Mouse (Mus musculus): ENCODE data around the gene Mpg. TPM values are rescaled to one million over a fixed set of nuclear protein-coding genes. Genes with fewer than 3 reads are reported as not detected.
A peak's percentile ranks its signal among the peaks of the same experiment; 100 is the strongest.

The Mpg gene
- polyA plus RNA-seq, 1 experiment, result 4.8 TPM

DNA sequence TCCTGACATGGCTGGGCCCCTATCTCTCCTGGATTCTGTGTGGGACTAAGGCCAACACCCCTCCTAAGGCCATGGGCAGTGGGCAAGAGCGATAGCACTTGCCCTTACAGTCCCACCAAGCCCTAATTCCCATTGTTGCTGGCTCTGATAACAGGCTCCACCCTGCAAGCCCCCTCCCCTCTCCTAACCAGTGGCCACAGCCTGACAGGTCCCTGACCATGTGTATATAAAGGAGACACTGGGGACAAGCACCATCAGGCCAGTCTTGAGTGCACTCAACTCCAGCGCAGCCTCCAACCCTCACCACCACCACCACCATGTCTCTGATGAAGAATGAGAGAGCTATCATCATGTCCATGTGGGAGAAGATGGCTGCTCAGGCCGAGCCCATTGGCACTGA, 50.0 kb downstream of the Mpg start, which contains the start of gene Hba-x:
Gene Hba-x (plus strand): TSS at position 54 of the 400 bp plus-strand sequence.
- Histone ChIP-seq H3K4me1 (ENCODE audit: control insufficient read depth) (peaks cover 88% of the 10 kb centered on the region), H3K36me3 (ENCODE audit: control insufficient read depth) (peaks cover 23% of the 10 kb centered on the region), H3K9me3 (ENCODE audit: control insufficient read depth, low read length) (no peaks in the 10 kb centered on the region; the same call in 1 of the 2 replicates), H3K27me3 (ENCODE audit: control insufficient read depth) (peaks cover 32% of the 10 kb centered on the region), H3K4me3 (replicated peaks) (no peak within 1 kb of the TSS)
- TF ChIP-seq TAL1 (IDR thresholded peaks at IDR 0.05; ENCODE audit: low read length), result no peak
- TF ChIP-seq GATA1 (IDR thresholded peaks at IDR 0.05; ENCODE audit: low read length), result no peak

DNA sequence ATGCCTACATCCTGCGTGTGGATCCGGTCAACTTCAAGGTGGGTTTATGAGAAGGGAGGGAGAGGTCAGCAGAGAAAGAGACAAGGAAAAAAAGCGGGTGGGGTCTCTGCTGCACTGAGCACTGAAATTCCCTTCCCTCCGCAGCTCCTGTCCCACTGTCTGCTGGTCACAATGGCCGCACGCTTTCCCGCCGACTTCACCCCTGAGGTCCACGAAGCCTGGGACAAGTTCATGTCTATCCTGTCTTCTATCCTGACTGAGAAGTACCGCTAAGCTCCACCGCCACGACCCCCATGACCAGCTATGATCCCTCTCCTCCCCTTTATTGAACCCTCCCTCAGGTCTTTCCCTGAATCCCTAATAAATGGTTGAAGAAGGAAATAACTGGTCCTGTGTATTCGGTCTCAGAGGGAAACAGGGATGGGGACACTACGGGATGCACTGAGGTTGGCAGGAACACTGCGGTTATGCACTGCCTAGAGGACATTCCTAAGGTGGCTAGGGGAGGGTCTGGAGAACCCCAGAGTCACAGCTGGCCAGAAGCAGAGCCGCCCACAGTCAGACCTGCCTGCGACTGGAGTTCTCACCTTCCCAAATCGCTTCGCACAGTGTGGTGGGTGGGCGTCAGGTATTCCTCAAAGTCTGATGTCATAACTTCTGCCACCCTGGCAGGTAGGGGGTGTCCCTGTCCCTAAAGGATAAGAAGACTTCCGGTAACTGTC, 51.6 kb downstream of the Mpg start:
- peaks cover 32% of the 10 kb centered on the region for H3K27me3 ChIP-seq (ENCODE audit: control insufficient read depth)
- H3K4me1 ChIP-seq (ENCODE audit: control insufficient read depth), result peaks cover 88% of the 10 kb centered on the region
- no peak for TF ChIP-seq GATA1 (IDR thresholded peaks at IDR 0.05; ENCODE audit: low read length)
- no peak for TF ChIP-seq TAL1 (IDR thresholded peaks at IDR 0.05; ENCODE audit: low read length)
- H3K36me3 ChIP-seq (ENCODE audit: control insufficient read depth), result peaks cover 23% of the 10 kb centered on the region
- H3K9me3 ChIP-seq (ENCODE audit: control insufficient read depth, low read length), result no peaks in the 10 kb centered on the region; the same call in 1 of the 2 replicates
- no peak overlapping the region for H3K4me3 ChIP-seq (replicated peaks)

DNA sequence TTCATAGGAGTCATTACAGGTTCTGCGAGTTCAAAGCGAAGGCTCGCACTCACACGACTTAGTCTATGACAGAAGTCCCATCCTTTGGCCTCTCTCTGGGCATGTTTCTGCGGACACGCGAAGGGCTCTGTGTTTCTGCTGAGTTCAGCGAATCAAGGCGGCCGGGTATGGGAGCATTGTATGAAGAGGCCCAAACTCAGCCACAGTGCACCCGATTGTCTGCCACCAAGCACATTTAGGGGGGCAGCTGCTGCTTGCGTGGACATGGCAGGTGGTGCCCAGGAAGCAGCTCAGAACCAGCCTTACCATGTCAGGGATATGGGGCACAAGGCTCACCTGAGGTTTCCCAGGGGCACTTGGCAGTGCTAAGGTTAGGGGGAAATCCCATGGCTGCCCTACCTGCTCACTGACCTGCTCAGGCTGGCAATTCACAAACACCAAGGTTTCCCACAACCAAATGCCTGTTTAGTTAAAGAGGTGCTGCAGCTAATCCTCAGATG, 52.2 kb downstream of the Mpg start:
- Histone ChIP-seq H3K4me3 (replicated peaks) (no peak overlapping the region), H3K4me1 (ENCODE audit: control insufficient read depth) (peaks cover 87% of the 10 kb centered on the region), H3K9me3 (ENCODE audit: control insufficient read depth, low read length) (no peaks in the 10 kb centered on the region; the same call in 1 of the 2 replicates), H3K36me3 (ENCODE audit: control insufficient read depth) (peaks cover 26% of the 10 kb centered on the region), H3K27me3 (ENCODE audit: control insufficient read depth) (peaks cover 32% of the 10 kb centered on the region)
- TF ChIP-seq GATA1 (IDR thresholded peaks at IDR 0.05; ENCODE audit: low read length), result no peak
- TF ChIP-seq TAL1 (IDR thresholded peaks at IDR 0.05; ENCODE audit: low read length), result no peak

DNA sequence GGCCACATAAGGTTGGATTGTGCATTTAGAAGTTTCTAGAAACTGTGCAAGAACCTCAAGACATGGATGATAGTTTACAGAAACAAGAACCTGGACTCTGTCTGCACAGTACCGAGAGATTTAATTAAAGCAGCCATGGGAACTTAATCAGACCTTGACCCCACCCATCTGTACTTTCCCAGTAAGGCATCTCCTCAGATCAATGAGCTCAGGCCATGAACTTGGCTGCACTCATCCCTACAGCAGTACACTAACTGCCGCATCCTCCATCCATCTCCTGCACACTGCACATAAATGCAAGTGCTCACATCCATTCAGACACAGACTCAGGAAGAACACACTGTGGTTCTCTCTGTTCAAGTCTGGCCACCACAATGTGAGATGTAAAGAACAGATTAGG, 54.3 kb downstream of the Mpg start:
- TF ChIP-seq TAL1 (IDR thresholded peaks at IDR 0.05; ENCODE audit: low read length), result no peak
- TF ChIP-seq GATA1 (IDR thresholded peaks at IDR 0.05; ENCODE audit: low read length), result no peak
- Histone ChIP-seq H3K4me3 (replicated peaks) (peak overlapping the region; percentile 2), H3K36me3 (ENCODE audit: control insufficient read depth) (peaks cover 32% of the 10 kb centered on the region), H3K27me3 (ENCODE audit: control insufficient read depth) (peaks cover 32% of the 10 kb centered on the region), H3K4me1 (ENCODE audit: control insufficient read depth) (peaks cover 71% of the 10 kb centered on the region), H3K9me3 (ENCODE audit: control insufficient read depth, low read length) (no peaks in the 10 kb centered on the region; the same call in 1 of the 2 replicates)

DNA sequence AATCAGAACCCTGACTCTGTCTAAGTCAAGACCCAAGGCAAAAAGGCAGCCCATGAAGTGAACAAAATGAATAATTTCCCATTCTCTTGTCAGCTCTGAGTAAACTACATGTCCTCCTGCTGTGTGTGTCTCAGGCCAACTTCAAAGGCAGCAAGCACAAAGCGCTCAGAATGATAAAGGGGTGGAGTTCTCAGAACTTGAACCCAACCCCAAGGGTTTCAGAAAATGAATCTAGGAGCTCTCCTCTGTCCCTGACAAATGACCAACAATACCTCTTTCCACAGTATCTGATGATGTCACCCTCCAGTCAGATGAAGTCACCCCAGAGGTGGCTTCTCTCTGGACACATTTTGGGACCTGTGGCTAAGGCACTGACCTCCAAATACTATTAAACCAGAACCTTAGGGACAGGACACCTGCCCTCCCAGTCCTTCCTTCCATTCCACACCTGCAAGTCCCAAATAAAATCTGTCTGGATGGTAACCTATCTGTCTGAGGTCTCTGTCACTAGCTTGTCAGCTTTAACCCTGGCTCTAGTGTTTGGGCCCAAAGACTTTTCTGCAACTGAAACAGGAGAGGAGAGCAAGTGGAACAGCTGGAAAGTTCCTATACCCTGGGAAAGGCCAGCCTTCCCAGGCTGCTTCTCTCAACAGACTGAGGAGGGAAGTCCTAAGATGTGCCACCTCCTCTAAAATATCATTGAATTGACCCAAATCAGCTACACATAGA, 55.3 kb downstream of the Mpg start:
- Histone ChIP-seq H3K4me3 (replicated peaks) (peak overlapping the region; percentile 22), H3K27me3 (ENCODE audit: control insufficient read depth) (peaks cover 28% of the 10 kb centered on the region), H3K9me3 (ENCODE audit: control insufficient read depth, low read length) (no peaks in the 10 kb centered on the region; the same call in 1 of the 2 replicates), H3K4me1 (ENCODE audit: control insufficient read depth) (peaks cover 65% of the 10 kb centered on the region), H3K36me3 (ENCODE audit: control insufficient read depth) (peaks cover 27% of the 10 kb centered on the region)
- TF ChIP-seq GATA1 (IDR thresholded peaks at IDR 0.05; ENCODE audit: low read length) (no peak), TAL1 (IDR thresholded peaks at IDR 0.05; ENCODE audit: low read length) (no peak)

Other genes with a start within 250 kb of the Mpg start
- gene Nsg2, start 226.0 kb upstream of the Mpg start, polyA plus RNA-seq (2012), result not detected in 2 replicates
- gene Il9r, start 26.2 kb upstream of the Mpg start, polyA plus RNA-seq (2012), result not detected in 2 replicates
- 25.7 and 48.2 TPM in 2 replicates for gene Snrnp25, start 21.1 kb upstream of the Mpg start, polyA plus RNA-seq (2012)
- gene Rhbdf1, start 4.2 kb upstream of the Mpg start, polyA plus RNA-seq (2012), result 0.44 and 0.77 TPM in 2 replicates
- 4.8 and 5.8 TPM in 2 replicates for gene Nprl3, start 41.2 kb downstream of the Mpg start, polyA plus RNA-seq (2012)
- 158 and 188 TPM in 2 replicates for gene Hba-x, start 49.9 kb downstream of the Mpg start, polyA plus RNA-seq (2012)
- 387,305 and 409,151 TPM in 2 replicates for gene Hba-a1, start 57.0 kb downstream of the Mpg start, polyA plus RNA-seq (2012)
- gene Hbq1b, start 60.5 kb downstream of the Mpg start, polyA plus RNA-seq (2012), result 7.5 and 8.6 TPM in 2 replicates
- 130,484 and 191,888 TPM in 2 replicates for gene Hba-a2, start 70.0 kb downstream of the Mpg start, polyA plus RNA-seq (2012)
- 0.09 and 1.1 TPM in 2 replicates for gene Hbq1a, start 73.6 kb downstream of the Mpg start, polyA plus RNA-seq (2012)
- 0.02 and 0.05 TPM in 2 replicates for gene Sh3pxd2b, start 121.3 kb downstream of the Mpg start, polyA plus RNA-seq (2012)
- gene Ubtd2, start 228.9 kb downstream of the Mpg start, polyA plus RNA-seq (2012), result 0.16 and 0.17 TPM in 2 replicates